Mouse (Mus musculus) MEL (cell line): ENCODE data around the gene Gramd2. TPM values are rescaled to one million over a fixed set of nuclear protein-coding genes. Genes with fewer than 3 reads are reported as not detected.

Experiments
- DNase-seq: peaks from one replicate; pipeline ENCODE4 v3.0.0; 2011; ENCODE audit warnings: low read depth, low spot score
- H3K27ac ChIP-seq: 2 replicates; pipeline ENCODE4 v1.5.1; 2012; ENCODE audit warnings: low read depth, mild to moderate bottlenecking, control low read depth, low read length, moderate library complexity; ENCODE audit not compliant: control insufficient read depth
- H3K27me3 ChIP-seq, 2 experiments: fragments of 150-350 bp in 1 of 2; sonication (generic) in 1 of 2; 2 replicates each; pipeline ENCODE4 v1.6.1; 2012; ENCODE audit warnings: low read length in 2 of 2, mild to moderate bottlenecking in 2 of 2, improper control_type of control experiment in 1 of 2, moderate library complexity in 1 of 2; ENCODE audit not compliant: insufficient read depth in 2 of 2, control insufficient read depth in 1 of 2
- H3K36me3 ChIP-seq, 2 experiments: 2 replicates each; pipeline ENCODE4 v1.6.1; 2012 to 2014; ENCODE audit warnings: low read length in 2 of 2, improper control_type of control experiment in 1 of 2, inconsistent platforms in 1 of 2, mild to moderate bottlenecking in 1 of 2; ENCODE audit not compliant: insufficient read depth in 2 of 2, control insufficient read depth in 1 of 2
- H3K4me1 ChIP-seq, 2 experiments: fragments of 150-350 bp in 1 of 2; sonication (generic) in 1 of 2; 2 replicates each; pipeline ENCODE4 v1.6.1; 2012; ENCODE audit warnings: low read length in 2 of 2, improper control_type of control experiment in 1 of 2, mild to moderate bottlenecking in 1 of 2; ENCODE audit not compliant: insufficient read depth in 2 of 2, control insufficient read depth in 1 of 2
- H3K4me3 ChIP-seq, 2 experiments: fragments of 150-350 bp in 1 of 2; sonication (generic) in 1 of 2; 2 replicates each; pipeline ENCODE4 v1.5.1; 2012; ENCODE audit warnings: low read depth in 2 of 2, low read length in 2 of 2, mild to moderate bottlenecking in 2 of 2, moderate library complexity in 2 of 2, control low read depth in 1 of 2, improper control_type of control experiment in 1 of 2; ENCODE audit not compliant: control insufficient read depth in 1 of 2, insufficient read depth in 1 of 2
- H3K79me2 ChIP-seq: 2 replicates; pipeline ENCODE4 v1.6.1; 2012; ENCODE audit warnings: mild to moderate bottlenecking, low read length, moderate library complexity; ENCODE audit not compliant: control insufficient read depth, poor library complexity, insufficient read depth
- H3K9ac ChIP-seq: 2 replicates; pipeline ENCODE4 v1.6.1; 2012; ENCODE audit warnings: low read depth, mild to moderate bottlenecking, control low read depth, low read length, moderate library complexity; ENCODE audit not compliant: control insufficient read depth, poor library complexity, severe bottlenecking
- H3K9me3 ChIP-seq: fragments of 150-350 bp; sonication (generic); replicated peaks from 2 replicates; pipeline ENCODE4 v1.6.1; 2012; ENCODE audit warnings: mild to moderate bottlenecking, low read length, improper control_type of control experiment, moderate library complexity; ENCODE audit not compliant: insufficient read depth
- BHLHE40 ChIP-seq: IDR thresholded peaks from 2 replicates; pipeline ENCODE4 v1.6.1; 2012; ENCODE audit warnings: low read depth, mild to moderate bottlenecking, inconsistent platforms, low read length, improper control_type of control experiment, borderline replicate concordance
- CHD1 ChIP-seq: IDR thresholded peaks from 2 replicates; pipeline ENCODE4 v1.6.1; 2012; ENCODE audit warnings: low read depth, mild to moderate bottlenecking, inconsistent platforms, low read length, improper control_type of control experiment
- CHD2 ChIP-seq: IDR thresholded peaks from 2 replicates; pipeline ENCODE4 v1.6.1; 2011; ENCODE audit warnings: low read length, improper control_type of control experiment
- E2F4 ChIP-seq: IDR thresholded peaks from 2 replicates; pipeline ENCODE4 v1.6.1; 2011; ENCODE audit warnings: low read depth, low read length, improper control_type of control experiment, borderline replicate concordance
- ELF1 ChIP-seq: IDR thresholded peaks from 2 replicates; pipeline ENCODE4 v1.6.1; 2014; ENCODE audit warnings: low read depth, mild to moderate bottlenecking, inconsistent platforms, low read length, improper control_type of control experiment, moderate library complexity
- EP300 ChIP-seq, 2 experiments: IDR thresholded peaks; 2 replicates each; pipeline ENCODE4 v1.6.1; 2011; ENCODE audit warnings: improper control_type of control experiment in 2 of 2, low read length in 2 of 2, low read depth in 1 of 2, mild to moderate bottlenecking in 1 of 2
- ETS1 ChIP-seq: IDR thresholded peaks from 2 replicates; pipeline ENCODE4 v1.6.1; 2012; ENCODE audit warnings: low read depth, mild to moderate bottlenecking, inconsistent platforms, low read length, improper control_type of control experiment, moderate library complexity
- GABPA ChIP-seq: IDR thresholded peaks from 2 replicates; pipeline ENCODE4 v1.6.1; 2012; ENCODE audit warnings: low read depth, mild to moderate bottlenecking, inconsistent platforms, low read length, improper control_type of control experiment, moderate library complexity
- GATA1 ChIP-seq: IDR thresholded peaks from 2 replicates; pipeline ENCODE4 v1.6.1; 2011; ENCODE audit warnings: low read depth, low read length, improper control_type of control experiment
- HCFC1 ChIP-seq: IDR thresholded peaks from 2 replicates; pipeline ENCODE4 v1.6.1; 2012; ENCODE audit warnings: low read depth, mild to moderate bottlenecking, inconsistent platforms, low read length, improper control_type of control experiment, moderate library complexity
- KAT2A ChIP-seq: conservative IDR thresholded peaks from 2 replicates; pipeline ENCODE4 v1.6.1; 2012; ENCODE audit warnings: low read depth, low read length, improper control_type of control experiment, inconsistent platforms
- MAFK ChIP-seq: IDR thresholded peaks from 2 replicates; pipeline ENCODE4 v1.6.1; 2011; ENCODE audit warnings: low read depth, mild to moderate bottlenecking, low read length, improper control_type of control experiment, borderline replicate concordance
- MAX ChIP-seq: IDR thresholded peaks from 2 replicates; pipeline ENCODE4 v1.6.1; 2011; ENCODE audit warnings: low read length, improper control_type of control experiment
- MEF2A ChIP-seq: IDR thresholded peaks from 2 replicates; pipeline ENCODE4 v1.6.1; 2014; ENCODE audit warnings: low read depth, mild to moderate bottlenecking, inconsistent platforms, low read length, improper control_type of control experiment; ENCODE audit not compliant: poor library complexity, insufficient replicate concordance, severe bottlenecking; ENCODE audit errors: extremely low read depth
- MXI1 ChIP-seq: IDR thresholded peaks from 2 replicates; pipeline ENCODE4 v1.6.1; 2011; ENCODE audit warnings: mild to moderate bottlenecking, low read depth, low read length, improper control_type of control experiment
- MYC ChIP-seq: IDR thresholded peaks from 2 replicates; pipeline ENCODE4 v1.6.1; 2011; ENCODE audit warnings: low read depth, mild to moderate bottlenecking, low read length, improper control_type of control experiment, moderate library complexity
- NELFE ChIP-seq: IDR thresholded peaks from 2 replicates; pipeline ENCODE4 v1.6.1; 2011; ENCODE audit warnings: low read depth, low read length, improper control_type of control experiment
- NRF1 ChIP-seq: IDR thresholded peaks from 2 replicates; pipeline ENCODE4 v1.6.1; 2014; ENCODE audit warnings: low read depth, mild to moderate bottlenecking, inconsistent platforms, low read length, improper control_type of control experiment, moderate library complexity; ENCODE audit not compliant: poor library complexity, insufficient read depth, severe bottlenecking
- POLR2AphosphoS2 ChIP-seq: IDR thresholded peaks from 2 replicates; pipeline ENCODE4 v1.6.1; 2011; ENCODE audit warnings: low read length, improper control_type of control experiment
- POLR2AphosphoS5 ChIP-seq: IDR thresholded peaks from 2 replicates; pipeline ENCODE4 v1.6.1; 2012; ENCODE audit warnings: low read depth, borderline replicate concordance, mild to moderate bottlenecking, inconsistent platforms, low read length, moderate library complexity, mixed read lengths
- RCOR1 ChIP-seq: IDR thresholded peaks from 2 replicates; pipeline ENCODE4 v1.6.1; 2012; ENCODE audit warnings: low read depth, mild to moderate bottlenecking, inconsistent platforms, low read length, improper control_type of control experiment
- SIN3A ChIP-seq: IDR thresholded peaks from 2 replicates; pipeline ENCODE4 v1.6.1; 2012; ENCODE audit warnings: low read length, improper control_type of control experiment, inconsistent platforms
- SMC3 ChIP-seq: IDR thresholded peaks from 2 replicates; pipeline ENCODE4 v1.6.1; 2011; ENCODE audit warnings: low read depth, low read length, improper control_type of control experiment
- TAL1 ChIP-seq: IDR thresholded peaks from 2 replicates; pipeline ENCODE4 v1.6.1; 2012; ENCODE audit warnings: mild to moderate bottlenecking, inconsistent platforms, low read length, moderate library complexity, mixed read lengths
- TBP ChIP-seq: IDR thresholded peaks from 2 replicates; pipeline ENCODE4 v1.8.0; 2011; ENCODE audit warnings: low read depth, low read length, improper control_type of control experiment
- TCF12 ChIP-seq: IDR thresholded peaks from 2 replicates; pipeline ENCODE4 v1.6.1; 2014; ENCODE audit warnings: low read depth, mild to moderate bottlenecking, inconsistent platforms, low read length, improper control_type of control experiment, moderate library complexity
- USF1 ChIP-seq: IDR thresholded peaks from 2 replicates; pipeline ENCODE4 v1.6.1; 2014; ENCODE audit warnings: low read depth, mild to moderate bottlenecking, inconsistent platforms, low read length, improper control_type of control experiment, moderate library complexity
- USF2 ChIP-seq, 2 experiments: IDR thresholded peaks; 2 replicates each; pipeline ENCODE4 v1.6.1; 2011 to 2012; ENCODE audit warnings: improper control_type of control experiment in 2 of 2, low read length in 2 of 2, borderline replicate concordance in 1 of 2, inconsistent platforms in 1 of 2, low read depth in 1 of 2, mild to moderate bottlenecking in 1 of 2; ENCODE audit not compliant: insufficient read depth in 1 of 2
- ZC3H11A ChIP-seq: IDR thresholded peaks from 2 replicates; pipeline ENCODE4 v1.6.1; 2012; ENCODE audit warnings: low read depth, mild to moderate bottlenecking, inconsistent platforms, low read length, improper control_type of control experiment
- ZMIZ1 ChIP-seq: IDR thresholded peaks from 2 replicates; pipeline ENCODE4 v1.6.1; 2012; ENCODE audit warnings: low read depth, mild to moderate bottlenecking, inconsistent platforms, low read length, improper control_type of control experiment, moderate library complexity
- polyA plus RNA-seq, 2 experiments: library from polyadenylated mRNA; stranded (reverse) in 1 of 2; unstranded in 1 of 2; fragments of >175 nt in 1 of 2; fragments of >200 nt in 1 of 2; gene quantifications; 2 replicates each; pipeline versions ENCODE4 v1.2.1 to v1.2.4; 2012; ENCODE audit warnings: low replicate concordance in 2 of 2, low read depth in 1 of 2; ENCODE audit not compliant: insufficient read length in 2 of 2, insufficient read depth in 1 of 2, missing spikeins in 1 of 2
- total RNA-seq: library from RNA; depleted of rRNA; stranded (reverse); fragments of 300-350 nt; gene quantifications from 2 replicates; pipeline ENCODE4 v1.2.3, GENCODE M21; 2012

Gene Gramd2
- total and polyA plus RNA-seq, 3 experiments: 0.04 TPM; not detected in 2

DNA sequence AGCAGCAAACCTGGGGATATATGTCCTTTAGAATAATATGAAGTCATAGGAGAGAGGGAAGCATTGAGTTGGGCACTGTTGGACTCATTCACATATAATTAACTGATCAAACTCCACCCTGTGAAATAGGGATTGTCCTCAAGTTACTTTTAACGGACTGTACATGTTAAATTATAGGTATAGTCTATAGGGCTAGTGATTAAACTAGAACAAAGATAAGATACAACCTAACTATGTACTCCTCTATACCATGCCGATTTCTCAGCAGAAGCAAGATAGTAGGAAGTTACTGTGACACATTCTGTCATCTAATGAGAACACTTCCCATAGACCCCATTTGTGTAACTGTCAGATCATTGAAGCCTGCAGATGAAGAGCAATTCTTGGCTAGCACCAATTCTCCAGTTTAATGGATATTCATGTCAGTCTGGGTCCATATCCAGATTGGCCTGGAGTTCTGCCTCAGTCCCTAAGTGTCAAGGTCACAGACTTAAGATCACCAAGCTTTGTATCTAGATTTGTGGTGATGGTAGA is 25.4 kb upstream of the Gramd2 start (continued):
- TF ChIP-seq USF2 (IDR thresholded peaks at IDR 0.05; ENCODE audit: borderline replicate concordance in 1 of 2, insufficient read depth in 1 of 2, low read depth in 1 of 2, low read length in 2 of 2): no peak
- TF ChIP-seq POLR2AphosphoS2: no peak
- no peak for TF ChIP-seq TAL1
- TF ChIP-seq NELFE: no peak
- no peak for TF ChIP-seq TBP
- no peak for TF ChIP-seq MEF2A
- TF ChIP-seq RCOR1: 0 out of 2 replicates have a peak, but pooled peaks have one; percentile 8
- no peak for TF ChIP-seq ZMIZ1
- 0 out of 2 replicates have a peak, but pooled peaks have one; percentile 28 for TF ChIP-seq TCF12
- peak; percentile 74 for TF ChIP-seq SIN3A
- TF ChIP-seq CHD2: no peak
- TF ChIP-seq ETS1: peak; percentile 35; the same call in 1 of the 2 replicates
- peak; percentile 56 to 57; a peak in 2 of 4 replicates for TF ChIP-seq EP300 (IDR thresholded peaks at IDR 0.05; ENCODE audit: low read depth in 1 of 2, low read length in 2 of 2)
- TF ChIP-seq SMC3: no peak
- TF ChIP-seq GATA1: 0 out of 2 replicates have a peak, but pooled peaks have one; percentile 36

DNA sequence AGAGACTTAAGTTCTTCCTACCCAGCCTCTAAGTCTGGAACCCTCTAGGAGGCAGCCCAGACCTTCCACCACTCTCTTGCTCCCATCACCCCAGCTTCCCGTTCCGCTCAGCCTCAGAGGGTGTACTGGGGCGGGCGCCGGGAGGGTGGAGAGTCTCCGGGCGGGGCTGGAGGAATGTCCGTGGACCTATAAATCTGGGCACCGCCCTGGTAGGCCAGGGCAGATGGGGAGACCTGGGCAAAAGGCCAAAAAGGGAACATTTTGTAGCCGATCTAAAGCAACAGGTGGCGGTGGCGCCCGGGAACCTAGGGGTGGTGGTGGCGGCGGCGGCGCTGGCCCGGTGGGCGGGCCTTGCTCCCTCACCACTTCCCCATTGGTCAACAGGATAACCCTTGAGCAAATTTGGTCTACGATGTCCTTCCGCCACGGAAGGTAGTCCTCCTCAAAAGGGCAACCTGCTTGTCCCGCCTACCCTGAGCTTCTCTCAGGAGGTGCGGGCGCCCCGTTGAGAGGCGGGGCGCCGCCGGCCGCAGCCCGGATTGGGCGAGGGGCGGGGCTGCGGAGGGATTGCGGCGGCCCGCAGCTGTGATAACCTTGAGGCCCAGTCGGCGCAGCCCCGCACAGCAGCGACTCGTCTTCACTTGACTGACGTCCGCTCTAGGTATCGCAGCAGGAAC is 23.8 kb upstream of the Gramd2 start, which contains the start of gene Pkm:
Gene Pkm (plus strand): TSS at position 411 of the 677 bp plus-strand sequence.
- H3K27me3 ChIP-seq: no peaks in the 10 kb centered on the region
- peak within 1 kb of the TSS; percentile 82 for H3K27ac ChIP-seq
- no peak for TF ChIP-seq NRF1
- TF ChIP-seq POLR2AphosphoS2: peak; percentile 83
- peak; percentile 67 for TF ChIP-seq ETS1
- TF ChIP-seq ELF1: peak; percentile 46; the same call in 1 of the 2 replicates
- no peak for TF ChIP-seq CHD1
- TF ChIP-seq ZMIZ1: peak; percentile 96
- no peak for TF ChIP-seq MEF2A
- TF ChIP-seq NELFE: peak; percentile 99
- TF ChIP-seq POLR2AphosphoS5: no peak
- TF ChIP-seq TBP: peak; percentile 92
- TF ChIP-seq TAL1: peak; percentile 30; the same call in 1 of the 2 replicates
- no peak; the same call in none of the 2 replicates for TF ChIP-seq MXI1
- no peak for TF ChIP-seq ZC3H11A
- TF ChIP-seq KAT2A: peak; percentile 83
- no peak for TF ChIP-seq MAFK
- peak; percentile 84 for TF ChIP-seq SIN3A
- peak; percentile 38; the same call in 1 of the 2 replicates for TF ChIP-seq BHLHE40
- peak; percentile 74 for TF ChIP-seq HCFC1
- peak; percentile 65 for TF ChIP-seq RCOR1
- TF ChIP-seq EP300 (IDR thresholded peaks at IDR 0.05; ENCODE audit: low read depth in 1 of 2, low read length in 2 of 2): peak in 1 of 2 experiments; percentile 58; a peak in 3 of 4 replicates
- no peak for TF ChIP-seq USF1
- TF ChIP-seq GABPA: no peak
- TF ChIP-seq SMC3: peak; percentile 6; the same call in 1 of the 2 replicates
- no peak for TF ChIP-seq E2F4
- 0 out of 2 replicates have a peak, but pooled peaks have one; percentile 44 for TF ChIP-seq MYC
- peak; percentile 38; the same call in 1 of the 2 replicates for TF ChIP-seq MAX

More for the DNA sequence above, 23.8 kb upstream of the Gramd2 start, which contains the start of gene Pkm:
- H3K79me2 ChIP-seq: peaks cover 48% of the 10 kb centered on the region
- peak within 1 kb of the TSS; percentile 81 for H3K9ac ChIP-seq
- no peaks in the 10 kb centered on the region for H3K9me3 ChIP-seq
- peaks cover 16 to 40% of the 10 kb centered on the region in 2 experiments for H3K4me1 ChIP-seq
- H3K36me3 ChIP-seq: peaks cover 3 to 55% of the 10 kb centered on the region in 2 experiments; a peak in 3 of 4 replicates
- H3K4me3 ChIP-seq: peak within 1 kb of the TSS; percentile 73 to 93
- peak; percentile 100 for DNase-seq
